8 mouse cellular contexts compared by ENCODE assay signal in the genomic region with DNA sequence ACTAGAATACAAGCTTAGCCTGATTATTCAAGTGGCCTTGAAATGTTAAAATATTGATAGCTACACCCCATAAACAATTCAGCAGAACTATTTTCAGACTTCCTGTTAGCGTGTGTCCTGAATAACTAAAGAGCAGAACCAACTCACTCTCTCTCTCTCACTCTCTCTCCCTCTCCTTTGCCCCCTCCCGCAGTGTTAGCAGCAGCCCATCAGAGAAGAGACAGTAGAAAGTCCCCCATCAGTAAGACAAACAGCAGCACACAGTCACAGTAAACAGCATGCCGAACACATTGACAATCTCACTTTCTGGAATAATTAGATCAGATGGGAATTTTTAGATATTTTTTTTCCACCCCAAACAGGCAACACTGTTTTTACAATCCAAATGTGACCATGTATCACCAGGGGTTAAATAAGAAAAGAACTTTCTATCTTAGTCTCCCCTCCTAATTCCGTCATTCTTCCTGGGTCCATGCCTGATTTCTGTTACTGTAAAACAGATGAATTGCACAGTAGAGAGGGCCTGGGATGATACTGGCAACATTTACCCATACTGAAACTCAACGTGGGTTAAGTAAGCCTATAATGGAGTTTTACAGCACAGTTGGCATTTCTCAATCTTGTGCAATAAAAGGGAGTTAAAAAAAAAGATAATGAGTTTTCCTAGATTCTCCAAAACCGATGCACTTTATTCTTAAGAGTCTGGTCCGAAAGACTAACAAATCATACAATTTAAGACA. TPM values are rescaled to one million over a fixed set of nuclear protein-coding genes. Genes with fewer than 3 reads are reported as not detected.
DNase-seq lines count a peak whose midpoint lies in the region; ATAC-seq lines count a peak whose summit lies in the region.

No protein-coding gene starts in this region.

- H3K4me2 ChIP-seq in heart, embryonic 11.5 days = peak overlapping the region; percentile 97
- peak overlapping the region; percentile 91 for H3K4me2 ChIP-seq in liver, embryonic 13.5 days
- peak overlapping the region; percentile 93 for H3K4me2 ChIP-seq in stomach, embryonic 16.5 days (ENCODE audit: low read depth, low read length)

- H3K4me3 ChIP-seq in heart, embryonic 11.5 days (ENCODE audit: low read depth, low read length) = peak overlapping the region; percentile 74
- H3K4me3 ChIP-seq in liver, embryonic 13.5 days (replicated peaks) = peak overlapping the region; percentile 88
- peak overlapping the region; percentile 89 for H3K4me3 ChIP-seq in stomach, embryonic 16.5 days (replicated peaks; ENCODE audit: low read length)

- H3K36me3 ChIP-seq in heart, embryonic 11.5 days (ENCODE audit: control insufficient read depth, insufficient read depth, low read length) = 0 out of 2 replicates have a peak, but pooled peaks cover 3% of the 10 kb centered on the region
- H3K36me3 ChIP-seq in liver, embryonic 13.5 days = peaks cover 5% of the 10 kb centered on the region
- H3K36me3 ChIP-seq in stomach, embryonic 16.5 days (ENCODE audit: control insufficient read depth, insufficient read depth, low read length) = no peaks in the 10 kb centered on the region

- no peak for ATAC-seq in heart, embryonic 11.5 days (replicated peaks; ENCODE audit: insufficient number of reproducible peaks, low FRiP score, low TSS enrichment)
- ATAC-seq in liver, embryonic 13.5 days (ENCODE audit: low read depth) = no peak
- ATAC-seq in stomach, embryonic 16.5 days (ENCODE audit: insufficient read depth, low FRiP score) = no peak

- peak; percentile 32 to 45 for DNase-seq in heart, adult 18-20 months
- no peak for DNase-seq in heart, postnatal 4 days
- DNase-seq in MN1 (ENCODE audit: low spot score) = peak; percentile 22
- DNase-seq in liver, embryonic 13.5 days = no peak
- DNase-seq in cerebellum, postnatal 36 days = no peak
- no peak for DNase-seq in urinary bladder, postnatal 10 days (ENCODE audit: low spot score)

- H3K27ac ChIP-seq in heart, embryonic 11.5 days (ENCODE audit: low read depth, low read length) = no peak overlapping the region
- peak overlapping the region; percentile 27 for H3K27ac ChIP-seq in liver, embryonic 13.5 days
- no peak overlapping the region for H3K27ac ChIP-seq in stomach, embryonic 16.5 days (ENCODE audit: low read length)

- WGBS in heart, embryonic 11.5 days (ENCODE audit: insufficient replicate concordance) = 33% methylated on average over 7 of the region's 7 CpGs
- WGBS in liver, embryonic 13.5 days (ENCODE audit: insufficient replicate concordance) = 34% methylated on average over 7 of the region's 7 CpGs
- WGBS in stomach, embryonic 16.5 days = 27% methylated on average over 7 of the region's 7 CpGs

- no peaks in the 10 kb centered on the region for H3K9me3 ChIP-seq in heart, embryonic 11.5 days (replicated peaks; ENCODE audit: control insufficient read depth, low read length)
- H3K9me3 ChIP-seq in liver, embryonic 13.5 days (replicated peaks) = no peaks in the 10 kb centered on the region
- no peaks in the 10 kb centered on the region for H3K9me3 ChIP-seq in stomach, embryonic 16.5 days (replicated peaks; ENCODE audit: control insufficient read depth, low read length)

- peaks cover 6% of the 10 kb centered on the region for H3K4me1 ChIP-seq in heart, embryonic 11.5 days (ENCODE audit: control insufficient read depth, insufficient read depth, low read length)
- H3K4me1 ChIP-seq in liver, embryonic 13.5 days (replicated peaks) = peaks cover 36% of the 10 kb centered on the region
- H3K4me1 ChIP-seq in stomach, embryonic 16.5 days (ENCODE audit: control insufficient read depth, insufficient read depth, low read length) = 0 out of 2 replicates have a peak, but pooled peaks cover 4% of the 10 kb centered on the region

- peak overlapping the region; percentile 58; the same call in 1 of the 2 replicates for H3K9ac ChIP-seq in heart, embryonic 11.5 days (ENCODE audit: low read depth, low read length)
- peak overlapping the region; percentile 95 for H3K9ac ChIP-seq in liver, embryonic 13.5 days
- H3K9ac ChIP-seq in stomach, embryonic 16.5 days (ENCODE audit: low read length) = peak overlapping the region; percentile 15; the same call in 1 of the 2 replicates

- no peaks in the 10 kb centered on the region for H3K27me3 ChIP-seq in heart, embryonic 11.5 days (ENCODE audit: control insufficient read depth, insufficient read depth, low read length)
- no peaks in the 10 kb centered on the region for H3K27me3 ChIP-seq in liver, embryonic 13.5 days
- H3K27me3 ChIP-seq in stomach, embryonic 16.5 days (ENCODE audit: control insufficient read depth, insufficient read depth, low read length) = no peaks in the 10 kb centered on the region

RNA-seq across cellular contexts. Expression of a gene that starts 2.0 kb away (rescaled TPM):
- 10 to 100 TPM; 18.7 to 22.6 TPM for total RNA-seq in heart, adult 18-20 months (2021)
- total RNA-seq in heart, postnatal 4 days (2021) = 10 to 100 TPM; 18.3 to 20.0 TPM
- 17.1 and 19.9 TPM in 2 replicates for polyA plus RNA-seq in heart, embryonic 11.5 days (2014; fragmentation: Nextera tagmentation; extraction: Ambion mirVana)
- 11.1 and 15.2 TPM in 2 replicates for polyA plus RNA-seq in liver, embryonic 13.5 days (2015; fragmentation: Nextera tagmentation; extraction: Ambion mirVana)
- polyA plus RNA-seq in stomach, embryonic 16.5 days (2015; fragmentation: Nextera tagmentation; extraction: Ambion mirVana) = 15.8 and 16.8 TPM in 2 replicates

Comparison
In these comparisons a context has a peak if more than half of its experiments do, and no peak if none do; other contexts are left out.
1. DNase-seq: peak in heart, adult 18-20 months (2 of 2) and MN1 (single experiment); none in heart, postnatal 4 days (single experiment), liver, embryonic 13.5 days (single experiment), cerebellum, postnatal 36 days (0 of 2) and urinary bladder, postnatal 10 days (single experiment).
2. H3K9ac ChIP-seq: peak in every context shown above with its lines; median percentile 95 in liver, embryonic 13.5 days; 58 in heart, embryonic 11.5 days; 15 in stomach, embryonic 16.5 days.
3. Peak in every context shown above with its lines, with median percentiles within 50 percentile points of each other: H3K4me2 ChIP-seq and H3K4me3 ChIP-seq.